Mouse (Mus musculus) MEL (cell line): ENCODE measurements around the gene Foxa2. TPM values are rescaled to one million over a fixed set of nuclear protein-coding genes. Genes with fewer than 3 reads are reported as not detected.
A peak's percentile ranks its signal among the peaks of the same experiment; 100 is the strongest.

Source experiments
- DNase-seq: peaks from one replicate; pipeline ENCODE4 v3.0.0; 2011; ENCODE audit warnings: low read depth, low spot score
- H3K27ac ChIP-seq: 2 replicates; pipeline ENCODE4 v1.5.1; 2012; ENCODE audit warnings: low read depth, mild to moderate bottlenecking, control low read depth, low read length, moderate library complexity; ENCODE audit not compliant: control insufficient read depth
- H3K27me3 ChIP-seq, 2 experiments: fragments of 150-350 bp in 1 of 2; sonication (generic) in 1 of 2; 2 replicates each; pipeline ENCODE4 v1.6.1; 2012; ENCODE audit warnings: low read length in 2 of 2, mild to moderate bottlenecking in 2 of 2, improper control_type of control experiment in 1 of 2, moderate library complexity in 1 of 2; ENCODE audit not compliant: insufficient read depth in 2 of 2, control insufficient read depth in 1 of 2
- H3K36me3 ChIP-seq, 2 experiments: 2 replicates each; pipeline ENCODE4 v1.6.1; 2012 to 2014; ENCODE audit warnings: low read length in 2 of 2, improper control_type of control experiment in 1 of 2, inconsistent platforms in 1 of 2, mild to moderate bottlenecking in 1 of 2; ENCODE audit not compliant: insufficient read depth in 2 of 2, control insufficient read depth in 1 of 2
- H3K4me1 ChIP-seq, 2 experiments: fragments of 150-350 bp in 1 of 2; sonication (generic) in 1 of 2; 2 replicates each; pipeline ENCODE4 v1.6.1; 2012; ENCODE audit warnings: low read length in 2 of 2, improper control_type of control experiment in 1 of 2, mild to moderate bottlenecking in 1 of 2; ENCODE audit not compliant: insufficient read depth in 2 of 2, control insufficient read depth in 1 of 2
- H3K4me3 ChIP-seq, 2 experiments: fragments of 150-350 bp in 1 of 2; sonication (generic) in 1 of 2; 2 replicates each; pipeline ENCODE4 v1.5.1; 2012; ENCODE audit warnings: low read depth in 2 of 2, low read length in 2 of 2, mild to moderate bottlenecking in 2 of 2, moderate library complexity in 2 of 2, control low read depth in 1 of 2, improper control_type of control experiment in 1 of 2; ENCODE audit not compliant: control insufficient read depth in 1 of 2, insufficient read depth in 1 of 2
- H3K79me2 ChIP-seq: 2 replicates; pipeline ENCODE4 v1.6.1; 2012; ENCODE audit warnings: mild to moderate bottlenecking, low read length, moderate library complexity; ENCODE audit not compliant: control insufficient read depth, poor library complexity, insufficient read depth
- H3K9ac ChIP-seq: 2 replicates; pipeline ENCODE4 v1.6.1; 2012; ENCODE audit warnings: low read depth, mild to moderate bottlenecking, control low read depth, low read length, moderate library complexity; ENCODE audit not compliant: control insufficient read depth, poor library complexity, severe bottlenecking
- H3K9me3 ChIP-seq: fragments of 150-350 bp; sonication (generic); replicated peaks from 2 replicates; pipeline ENCODE4 v1.6.1; 2012; ENCODE audit warnings: mild to moderate bottlenecking, low read length, improper control_type of control experiment, moderate library complexity; ENCODE audit not compliant: insufficient read depth
- BHLHE40 ChIP-seq: IDR thresholded peaks from 2 replicates; pipeline ENCODE4 v1.6.1; 2012; ENCODE audit warnings: low read depth, mild to moderate bottlenecking, inconsistent platforms, low read length, improper control_type of control experiment, borderline replicate concordance
- CHD2 ChIP-seq: IDR thresholded peaks from 2 replicates; pipeline ENCODE4 v1.6.1; 2011; ENCODE audit warnings: low read length, improper control_type of control experiment
- CTCF ChIP-seq, 3 experiments: IDR thresholded peaks in 2 of 3; conservative IDR thresholded peaks in 1 of 3; 2 replicates each; pipeline ENCODE4 v1.5.1; 2011 to 2012; ENCODE audit warnings: low read length in 3 of 3, low read depth in 2 of 3, mild to moderate bottlenecking in 2 of 3, improper control_type of control experiment in 1 of 3, inconsistent platforms in 1 of 3, mixed read lengths in 1 of 3, moderate library complexity in 1 of 3; ENCODE audit not compliant: control insufficient read depth in 1 of 3, insufficient read depth in 1 of 3, poor library complexity in 1 of 3, severe bottlenecking in 1 of 3
- ELF1 ChIP-seq: IDR thresholded peaks from 2 replicates; pipeline ENCODE4 v1.6.1; 2014; ENCODE audit warnings: low read depth, mild to moderate bottlenecking, inconsistent platforms, low read length, improper control_type of control experiment, moderate library complexity
- EP300 ChIP-seq, 2 experiments: IDR thresholded peaks; 2 replicates each; pipeline ENCODE4 v1.6.1; 2011; ENCODE audit warnings: improper control_type of control experiment in 2 of 2, low read length in 2 of 2, low read depth in 1 of 2, mild to moderate bottlenecking in 1 of 2
- HCFC1 ChIP-seq: IDR thresholded peaks from 2 replicates; pipeline ENCODE4 v1.6.1; 2012; ENCODE audit warnings: low read depth, mild to moderate bottlenecking, inconsistent platforms, low read length, improper control_type of control experiment, moderate library complexity
- KAT2A ChIP-seq: conservative IDR thresholded peaks from 2 replicates; pipeline ENCODE4 v1.6.1; 2012; ENCODE audit warnings: low read depth, low read length, improper control_type of control experiment, inconsistent platforms
- MEF2A ChIP-seq: IDR thresholded peaks from 2 replicates; pipeline ENCODE4 v1.6.1; 2014; ENCODE audit warnings: low read depth, mild to moderate bottlenecking, inconsistent platforms, low read length, improper control_type of control experiment; ENCODE audit not compliant: poor library complexity, insufficient replicate concordance, severe bottlenecking; ENCODE audit errors: extremely low read depth
- MXI1 ChIP-seq: IDR thresholded peaks from 2 replicates; pipeline ENCODE4 v1.6.1; 2011; ENCODE audit warnings: mild to moderate bottlenecking, low read depth, low read length, improper control_type of control experiment
- NELFE ChIP-seq: IDR thresholded peaks from 2 replicates; pipeline ENCODE4 v1.6.1; 2011; ENCODE audit warnings: low read depth, low read length, improper control_type of control experiment
- NRF1 ChIP-seq: IDR thresholded peaks from 2 replicates; pipeline ENCODE4 v1.6.1; 2014; ENCODE audit warnings: low read depth, mild to moderate bottlenecking, inconsistent platforms, low read length, improper control_type of control experiment, moderate library complexity; ENCODE audit not compliant: poor library complexity, insufficient read depth, severe bottlenecking
- POLR2A ChIP-seq, 2 experiments: IDR thresholded peaks; 2 replicates each; pipeline ENCODE4 v1.6.1; 2011 to 2012; ENCODE audit warnings: low read length in 2 of 2, mild to moderate bottlenecking in 2 of 2, control low read depth in 1 of 2, improper control_type of control experiment in 1 of 2, low read depth in 1 of 2, moderate library complexity in 1 of 2; ENCODE audit not compliant: control insufficient read depth in 1 of 2, insufficient read depth in 1 of 2, poor library complexity in 1 of 2
- POLR2AphosphoS2 ChIP-seq: IDR thresholded peaks from 2 replicates; pipeline ENCODE4 v1.6.1; 2011; ENCODE audit warnings: low read length, improper control_type of control experiment
- RCOR1 ChIP-seq: IDR thresholded peaks from 2 replicates; pipeline ENCODE4 v1.6.1; 2012; ENCODE audit warnings: low read depth, mild to moderate bottlenecking, inconsistent platforms, low read length, improper control_type of control experiment
- SIN3A ChIP-seq: IDR thresholded peaks from 2 replicates; pipeline ENCODE4 v1.6.1; 2012; ENCODE audit warnings: low read length, improper control_type of control experiment, inconsistent platforms
- SMC3 ChIP-seq: IDR thresholded peaks from 2 replicates; pipeline ENCODE4 v1.6.1; 2011; ENCODE audit warnings: low read depth, low read length, improper control_type of control experiment
- TAL1 ChIP-seq: IDR thresholded peaks from 2 replicates; pipeline ENCODE4 v1.6.1; 2012; ENCODE audit warnings: mild to moderate bottlenecking, inconsistent platforms, low read length, moderate library complexity, mixed read lengths
- USF1 ChIP-seq: IDR thresholded peaks from 2 replicates; pipeline ENCODE4 v1.6.1; 2014; ENCODE audit warnings: low read depth, mild to moderate bottlenecking, inconsistent platforms, low read length, improper control_type of control experiment, moderate library complexity
- ZKSCAN1 ChIP-seq: IDR thresholded peaks from 2 replicates; pipeline ENCODE4 v1.6.1; 2012; ENCODE audit warnings: low read depth, mild to moderate bottlenecking, inconsistent platforms, low read length, improper control_type of control experiment, moderate library complexity
- ZNF384 ChIP-seq: IDR thresholded peaks from 2 replicates; pipeline ENCODE4 v1.6.1; 2012; ENCODE audit warnings: low read depth, mild to moderate bottlenecking, inconsistent platforms, low read length, improper control_type of control experiment
- polyA plus RNA-seq, 2 experiments: library from polyadenylated mRNA; stranded (reverse) in 1 of 2; unstranded in 1 of 2; fragments of >175 nt in 1 of 2; fragments of >200 nt in 1 of 2; gene quantifications; 2 replicates each; pipeline versions ENCODE4 v1.2.1 to v1.2.4; 2012; ENCODE audit warnings: low replicate concordance in 2 of 2, low read depth in 1 of 2; ENCODE audit not compliant: insufficient read length in 2 of 2, insufficient read depth in 1 of 2, missing spikeins in 1 of 2
- total RNA-seq: library from RNA; depleted of rRNA; stranded (reverse); fragments of 300-350 nt; gene quantifications from 2 replicates; pipeline ENCODE4 v1.2.3, GENCODE M21; 2012

Gene Foxa2
- total and polyA plus RNA-seq, 3 experiments = not detected

GRCm38 (mm10) chr2:148085126-148085525 is 38.4 kb upstream of the Foxa2 start:
- no peaks in the 10 kb centered on the region for H3K27me3 ChIP-seq
- no peak for DNase-seq
- no peaks in the 10 kb centered on the region for H3K9me3 ChIP-seq
- H3K9ac ChIP-seq = no peak overlapping the region
- no peaks in the 10 kb centered on the region for H3K4me1 ChIP-seq
- H3K27ac ChIP-seq = no peak overlapping the region
- H3K79me2 ChIP-seq = no peaks in the 10 kb centered on the region
- no peak for TF ChIP-seq USF1
- no peak for TF ChIP-seq CTCF (IDR thresholded peaks at IDR 0.05 in 2 of 3, conservative IDR thresholded peaks at IDR 0.05 in 1 of 3; ENCODE audit: control insufficient read depth in 1 of 3, insufficient read depth in 1 of 3, low read depth in 2 of 3, low read length in 3 of 3, poor library complexity in 1 of 3, severe bottlenecking in 1 of 3)
- TF ChIP-seq RCOR1 = no peak
- no peak for TF ChIP-seq MXI1
- TF ChIP-seq MEF2A = no peak
- no peak for TF ChIP-seq NRF1
- TF ChIP-seq EP300 (IDR thresholded peaks at IDR 0.05; ENCODE audit: low read depth in 1 of 2, low read length in 2 of 2) = no peak
- TF ChIP-seq HCFC1 = no peak
- no peak for TF ChIP-seq BHLHE40
- no peak for TF ChIP-seq SIN3A
- no peak for TF ChIP-seq NELFE
- no peak for TF ChIP-seq SMC3
- TF ChIP-seq KAT2A = no peak
- TF ChIP-seq POLR2AphosphoS2 = no peak
- no peak for TF ChIP-seq ZKSCAN1
- no peak overlapping the region for H3K4me3 ChIP-seq
- no peaks in the 10 kb centered on the region for H3K36me3 ChIP-seq

- Histone ChIP-seq H3K4me1 (no peaks in the 10 kb centered on the region), H3K36me3 (no peaks in the 10 kb centered on the region), H3K9ac (no peak overlapping the region), H3K27me3 (no peaks in the 10 kb centered on the region), H3K79me2 (no peaks in the 10 kb centered on the region), H3K4me3 (no peak overlapping the region), H3K27ac (no peak overlapping the region), H3K9me3 (no peaks in the 10 kb centered on the region)
- TF ChIP-seq CHD2 (no peak), ZNF384 (no peak), ELF1 (no peak), USF1 (no peak), TAL1 (no peak), CTCF (IDR thresholded peaks at IDR 0.05 in 2 of 3, conservative IDR thresholded peaks at IDR 0.05 in 1 of 3; ENCODE audit: control insufficient read depth in 1 of 3, insufficient read depth in 1 of 3, low read depth in 2 of 3, low read length in 3 of 3, poor library complexity in 1 of 3, severe bottlenecking in 1 of 3) (peak in 1 of 3 experiments; percentile 11; a peak in 1 of 6 replicates), ZKSCAN1 (no peak), POLR2A (IDR thresholded peaks at IDR 0.05; ENCODE audit: control insufficient read depth in 1 of 2, insufficient read depth in 1 of 2, low read depth in 1 of 2, low read length in 2 of 2, poor library complexity in 1 of 2) (no peak)
- no peak for DNase-seq
Observed at GRCm38 (mm10) chr2:148082283-148082682, 35.5 kb upstream of the Foxa2 start.
